Mouse (Mus musculus) heart, adult 8-10 months (tissue): ENCODE measurements at regions not wholly inside any gene's neighbourhood (a gene's known extent, or its start where the extent isn't known, plus 50 kb on each side); places are given as distances from the start of the nearest gene placed in this dataset.

Source experiments
- DNase-seq: peaks from one replicate; pipeline ENCODE4 v3.0.0; 2022; ENCODE audit warnings: low spot score

DNA sequence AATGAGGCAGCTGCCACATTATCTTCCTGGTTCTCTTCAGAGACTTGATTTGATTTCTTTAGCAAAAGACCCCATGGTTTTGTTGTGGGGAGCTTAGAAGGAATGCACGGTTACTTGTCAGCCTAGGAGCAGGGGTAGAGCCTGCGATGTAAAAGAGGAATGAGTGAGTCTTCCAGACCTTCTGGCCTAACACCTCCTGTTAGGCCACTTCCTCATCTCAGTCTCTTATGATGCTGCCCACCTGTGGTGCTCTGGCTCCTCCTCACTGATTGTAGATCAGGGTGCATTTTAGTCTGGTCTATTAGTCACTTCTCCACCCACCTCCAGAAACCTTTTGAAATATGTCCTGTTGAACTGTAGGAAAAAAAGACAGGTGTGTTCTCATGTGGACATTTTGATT, 113.3 kb upstream of the Prdm1 start:
- no peak for DNase-seq

DNA sequence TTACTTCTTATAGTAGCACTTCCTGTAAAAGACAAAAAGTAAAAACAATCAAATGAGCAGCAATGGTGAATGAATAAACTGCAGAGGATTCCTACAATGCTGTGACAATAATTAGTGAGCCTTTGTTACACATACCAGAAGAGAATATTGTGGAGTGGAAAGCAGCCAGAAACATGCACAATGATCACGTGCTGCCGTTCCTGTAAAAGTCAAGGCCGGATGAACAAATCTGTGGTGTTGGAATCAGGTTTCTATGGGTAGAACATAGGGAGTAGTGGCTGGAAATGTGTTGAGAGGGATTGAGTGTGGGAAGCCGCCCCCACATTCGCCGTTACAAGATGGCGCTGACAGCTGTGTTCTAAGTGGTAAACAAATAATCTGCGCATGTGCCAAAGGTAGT, 112.3 kb upstream of the Prdm1 start:
- no peak for DNase-seq

DNA sequence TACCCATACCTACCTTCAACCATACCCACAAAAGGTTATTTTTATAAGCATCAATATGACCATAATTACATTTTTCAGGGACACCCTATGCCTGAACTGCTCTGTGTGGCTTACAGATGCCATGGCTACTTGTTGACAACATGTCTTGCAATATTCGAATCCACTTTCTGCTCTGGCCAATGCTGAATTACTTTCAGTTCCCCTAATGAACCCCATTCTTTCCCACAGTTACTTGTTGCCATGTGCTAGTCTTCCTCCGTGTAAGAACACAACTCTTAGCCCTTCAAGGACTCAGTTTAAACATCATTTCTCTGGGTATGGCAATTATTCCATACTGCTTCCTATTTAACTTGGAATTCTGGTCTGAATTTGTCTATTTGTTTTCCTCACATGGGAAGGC, 110.4 kb upstream of the Prdm1 start:
- no peak for DNase-seq

DNA sequence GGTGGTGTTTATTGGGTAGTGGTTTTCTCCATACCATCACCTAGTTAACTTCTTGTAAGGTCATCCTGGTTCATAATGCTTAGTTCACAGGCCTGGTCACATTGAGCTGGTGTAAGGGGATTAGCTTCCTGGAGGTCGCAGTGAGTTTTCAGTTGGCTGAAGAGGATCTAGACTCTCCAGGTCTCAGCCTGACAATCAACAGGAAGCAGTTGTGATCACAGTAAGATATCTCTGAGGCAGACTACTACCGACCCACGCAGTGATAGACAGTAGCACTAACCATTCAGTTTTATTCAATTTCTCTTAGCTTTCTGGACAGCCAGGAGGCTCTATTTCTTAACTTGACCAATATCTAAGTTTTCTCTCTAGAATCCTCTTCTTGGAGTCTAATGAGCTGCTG, 108.5 kb upstream of the Prdm1 start:
- no peak for DNase-seq

DNA sequence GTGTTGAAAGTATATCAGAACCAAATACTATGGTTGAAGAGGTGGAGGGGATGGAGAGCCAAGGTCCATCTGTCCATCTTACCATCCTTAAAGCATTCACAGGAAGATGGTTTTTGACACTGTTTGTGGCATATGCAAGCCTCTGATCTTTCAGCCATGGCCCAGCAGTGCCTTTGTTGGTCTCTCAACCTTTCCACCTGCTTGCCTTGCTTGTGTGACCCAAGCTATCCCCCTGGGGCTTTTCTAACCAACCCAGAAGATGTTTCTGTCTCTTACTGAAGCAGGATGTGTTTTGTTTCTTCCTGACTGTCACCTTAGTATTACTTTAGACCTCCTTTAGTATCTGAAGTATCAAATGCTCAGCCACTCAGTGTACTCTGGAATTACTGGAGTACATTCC, 107.8 kb upstream of the Prdm1 start:
- DNase-seq: no peak

DNA sequence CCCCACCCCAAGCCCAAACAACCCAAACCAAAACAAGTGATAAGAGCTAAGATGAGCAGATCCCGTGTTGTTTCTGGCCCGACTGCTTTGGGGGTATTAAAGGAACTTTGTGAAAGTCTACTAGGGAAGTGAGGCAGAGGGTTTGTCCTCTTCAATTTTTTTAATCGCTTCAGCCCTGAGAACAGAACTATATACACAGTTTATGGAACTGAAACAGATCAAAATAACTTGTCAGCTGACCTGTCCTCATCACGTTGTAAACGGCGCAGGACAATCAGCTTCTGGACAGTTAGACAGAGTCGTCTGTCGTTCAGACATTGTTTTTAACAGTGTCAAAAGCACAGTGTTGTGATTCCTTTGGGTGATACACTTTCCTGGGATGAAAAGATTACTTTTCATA, 103.3 kb upstream of the Prdm1 start:
- DNase-seq: peak; percentile 26

DNA sequence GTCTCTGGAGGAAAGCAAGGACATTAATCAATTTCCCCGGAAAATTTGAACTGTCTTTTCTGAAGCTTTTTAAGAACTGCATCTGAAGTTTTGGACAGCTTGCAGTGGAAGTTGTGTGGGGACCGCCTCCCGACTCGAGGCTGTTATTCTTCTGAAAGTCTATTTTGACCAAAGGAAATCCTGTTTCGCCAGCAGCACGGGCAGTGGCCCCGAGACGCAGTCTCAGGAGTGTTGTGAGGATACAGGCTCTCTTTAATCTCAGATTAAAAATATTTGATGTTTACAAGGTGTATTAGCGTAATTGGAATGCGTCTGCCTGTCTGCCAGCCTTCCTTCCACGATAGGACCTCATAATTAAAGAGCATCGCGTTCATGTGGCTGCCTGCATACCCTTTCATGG, 102.2 kb upstream of the Prdm1 start:
- peak; percentile 61 for DNase-seq

DNA sequence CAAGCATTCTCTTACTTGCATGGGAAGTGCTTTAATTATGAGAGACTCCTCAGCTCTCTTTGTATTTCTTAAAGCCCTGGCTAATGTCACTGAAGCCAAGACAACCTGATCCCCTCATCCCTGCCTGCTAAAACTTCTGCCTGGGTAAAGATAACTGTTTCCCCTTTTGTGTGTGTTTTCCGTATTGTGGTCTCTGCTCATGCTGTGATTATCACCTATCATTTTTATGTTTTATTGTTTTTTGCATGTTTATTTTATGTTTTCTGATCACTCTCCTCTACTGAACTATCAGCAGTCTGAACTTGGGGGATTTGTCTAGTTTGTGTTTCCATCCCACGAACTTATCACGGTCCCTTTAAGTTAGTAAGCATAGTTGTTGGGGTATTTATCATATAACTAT, 100.1 kb upstream of the Prdm1 start:
- DNase-seq: no peak

DNA sequence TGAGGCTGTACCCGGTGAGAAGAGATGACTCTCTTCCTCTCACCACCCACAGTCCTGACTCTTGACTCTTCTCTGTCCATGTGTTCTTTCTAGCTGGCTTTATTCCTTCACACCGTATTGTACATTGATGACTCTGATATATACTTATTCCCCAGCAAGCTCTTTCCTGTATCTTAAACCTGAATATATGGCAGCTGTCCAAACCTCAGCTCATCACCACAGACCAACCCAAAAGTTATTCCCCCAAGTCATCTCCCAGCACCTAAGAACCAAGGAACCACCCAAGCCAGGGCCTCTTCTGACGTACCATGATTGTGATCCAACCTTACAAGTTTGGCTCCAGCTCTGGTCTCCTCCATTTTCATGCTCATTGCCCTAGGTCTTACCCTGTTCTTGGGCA, 99.1 kb upstream of the Prdm1 start:
- DNase-seq: no peak

DNA sequence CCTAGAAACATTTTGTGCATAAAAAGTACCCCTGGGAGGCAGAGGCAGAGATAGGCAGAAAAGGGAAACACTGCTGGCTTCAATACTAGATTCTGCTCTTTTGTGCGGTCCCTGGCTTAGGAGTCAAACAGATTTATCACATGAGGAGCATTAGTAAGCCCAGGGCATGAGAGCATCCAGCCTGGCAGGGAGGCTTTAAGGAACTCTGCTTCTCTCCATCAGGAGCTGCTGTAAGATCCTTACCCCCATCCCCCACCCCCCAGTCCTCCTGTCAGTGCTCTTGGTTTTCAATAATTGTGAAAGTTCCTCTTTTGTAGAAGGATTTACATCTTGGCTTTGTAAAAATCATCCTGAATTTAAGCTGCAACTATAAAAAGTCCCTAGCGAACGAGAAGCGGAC, 97.2 kb upstream of the Prdm1 start:
- DNase-seq: no peak

DNA sequence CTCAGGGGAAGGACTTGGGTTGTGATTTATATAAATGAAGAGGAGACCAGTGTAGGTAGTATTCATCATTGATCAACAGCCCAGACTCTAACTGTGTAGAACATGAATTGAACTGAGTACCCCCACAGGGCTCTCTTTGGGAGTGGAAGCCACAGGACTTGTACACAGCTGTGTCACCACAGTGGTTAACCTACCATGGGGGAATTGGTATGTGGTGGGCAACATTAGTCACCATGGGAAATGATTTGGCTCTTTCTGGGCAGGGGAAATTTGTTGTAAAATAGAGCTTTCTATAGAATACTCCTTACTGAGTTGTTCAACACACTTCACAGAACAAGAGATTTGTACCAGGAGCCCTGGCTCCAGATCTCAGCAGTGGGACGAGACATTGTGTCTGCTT, 87.3 kb upstream of the Prdm1 start:
- no peak for DNase-seq

DNA sequence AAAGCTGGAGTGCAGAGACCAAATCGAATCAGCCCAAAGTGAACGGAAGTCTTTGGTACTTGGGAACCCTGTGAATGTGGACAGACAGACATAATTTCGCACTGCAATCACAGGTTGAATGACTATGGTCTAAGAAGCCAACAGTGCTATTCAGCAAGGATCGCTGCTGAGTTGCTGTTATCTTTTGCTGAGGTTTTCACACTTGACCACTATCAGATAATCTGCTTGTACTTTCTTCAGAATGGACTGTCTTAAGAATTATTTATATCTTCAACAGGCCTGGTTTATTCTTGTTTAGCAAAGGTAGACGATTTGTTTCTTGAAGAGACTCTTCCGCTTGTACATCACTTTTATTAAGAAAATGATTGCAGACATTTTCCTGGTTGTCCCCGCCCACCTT, 84.3 kb upstream of the Prdm1 start:
- no peak for DNase-seq

DNA sequence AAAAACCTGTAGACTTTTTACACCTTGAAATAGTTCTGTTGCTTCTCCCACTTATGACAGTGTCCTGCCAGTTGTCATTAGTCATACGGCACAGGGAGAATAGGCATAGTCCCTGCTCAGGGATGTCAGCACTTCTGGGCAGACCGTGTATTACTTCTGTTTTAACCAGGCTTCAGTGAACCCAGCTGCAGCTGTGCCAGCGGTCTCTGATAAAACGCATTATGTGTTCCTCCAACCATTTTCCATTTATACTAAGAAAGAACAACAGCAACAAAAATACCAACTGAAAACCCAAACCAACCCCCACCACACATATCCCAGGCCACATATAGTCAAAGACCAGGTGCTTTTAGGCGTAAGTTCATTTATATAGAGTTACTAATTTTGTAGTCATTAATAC, 83.1 kb upstream of the Prdm1 start:
- DNase-seq: no peak

DNA sequence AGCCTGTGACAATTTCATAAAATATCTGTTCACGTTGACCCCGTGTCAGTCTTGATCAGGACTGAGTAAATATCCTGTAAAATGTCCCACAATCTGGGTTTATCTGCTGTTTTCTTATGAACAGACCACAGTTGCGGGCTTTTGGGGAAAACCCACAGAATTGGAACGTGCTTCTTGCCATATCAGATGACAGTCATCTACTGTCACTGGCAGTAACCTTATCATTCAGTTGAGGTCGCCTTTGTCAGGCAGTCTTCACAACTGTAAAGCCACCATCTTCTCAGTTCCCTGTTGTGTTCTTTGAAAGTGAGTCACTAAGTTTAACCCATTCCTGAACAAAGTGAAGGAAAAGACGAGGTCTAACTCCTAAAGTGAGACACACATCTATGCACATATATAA, 80.9 kb upstream of the Prdm1 start:
- no peak for DNase-seq

DNA sequence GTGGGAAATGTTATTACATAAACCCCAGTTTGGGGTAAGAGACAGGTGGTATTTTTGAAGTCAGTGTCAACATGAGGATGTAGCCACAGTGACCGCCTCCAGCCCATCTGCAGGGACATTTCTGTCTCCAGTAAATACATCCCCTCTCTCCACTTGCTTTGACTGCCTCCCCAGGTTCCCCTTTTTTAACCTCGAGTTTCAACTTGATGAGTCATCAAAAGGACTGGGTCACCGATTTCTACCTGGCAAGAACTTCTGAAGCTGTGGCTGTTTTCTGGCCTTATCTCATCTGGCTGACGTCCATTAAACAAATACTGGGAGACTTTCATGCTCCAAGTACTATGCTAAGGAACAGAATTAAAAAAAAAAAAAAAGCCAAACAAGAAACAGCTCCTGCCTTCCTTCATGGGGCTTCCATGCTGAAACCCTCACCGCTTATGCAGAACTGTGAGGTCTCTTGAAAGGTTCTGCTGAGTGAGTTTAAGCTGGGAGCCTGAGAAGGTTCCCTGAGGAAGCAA, 79.1 kb upstream of the Prdm1 start:
- no peak for DNase-seq

DNA sequence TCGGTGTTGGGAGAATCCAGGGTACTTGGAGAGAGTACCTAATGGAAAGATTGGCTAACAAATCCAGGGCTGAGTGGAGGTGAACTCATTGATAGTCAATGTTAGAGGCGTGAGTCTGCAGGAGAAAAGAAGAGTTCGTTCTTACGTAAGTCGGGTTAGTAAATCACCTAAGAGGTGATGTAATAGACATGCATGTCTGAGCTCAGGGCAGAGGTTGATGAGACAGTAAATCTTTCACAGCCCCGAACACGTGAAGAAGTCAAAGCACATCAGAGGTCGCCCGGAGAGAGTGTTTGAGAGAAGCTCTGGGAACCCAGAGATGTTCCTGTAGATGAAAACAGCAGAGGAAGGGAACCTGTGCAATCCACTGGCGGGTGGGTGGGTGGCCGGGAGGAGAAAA, 76.2 kb upstream of the Prdm1 start:
- DNase-seq: no peak

DNA sequence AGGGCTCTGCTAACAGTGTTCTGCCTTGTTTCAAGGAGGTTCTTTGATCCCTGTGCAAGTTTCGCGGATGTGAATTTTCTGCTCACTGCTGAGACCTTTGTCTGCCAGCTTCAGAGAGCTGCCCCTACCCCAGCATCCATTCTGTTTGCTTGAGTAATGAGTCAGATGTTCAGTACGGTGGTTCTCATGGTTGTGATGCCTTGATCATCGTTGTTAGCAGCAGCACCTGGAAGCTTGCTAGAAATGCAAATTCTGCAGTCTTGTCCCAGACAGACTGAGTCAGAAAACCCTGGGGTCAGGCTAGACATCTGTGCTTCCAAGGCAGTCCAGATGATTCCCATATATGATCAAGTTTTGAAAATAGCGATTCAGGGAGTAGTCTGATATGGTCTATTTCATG, 75.2 kb upstream of the Prdm1 start:
- no peak for DNase-seq

DNA sequence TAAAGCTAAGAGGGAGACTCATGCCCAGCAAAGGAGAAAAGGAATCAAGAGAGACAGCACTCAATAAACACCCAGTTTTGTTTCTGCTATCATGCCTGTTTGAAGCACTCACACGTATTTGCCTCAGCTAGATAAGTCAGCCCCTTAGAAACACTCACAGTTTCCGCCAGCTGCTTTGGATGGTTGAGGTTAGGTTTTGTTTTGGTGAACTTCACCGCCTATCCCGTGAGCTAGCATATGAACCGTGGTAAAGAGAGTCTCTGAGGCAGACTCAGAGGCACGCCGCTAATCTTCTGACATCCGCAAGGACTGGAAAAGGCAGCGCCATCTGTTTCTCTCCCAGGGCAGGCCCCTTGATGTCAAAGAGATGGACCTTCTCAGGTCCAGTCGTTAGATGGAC, 73.2 kb upstream of the Prdm1 start:
- DNase-seq: no peak

DNA sequence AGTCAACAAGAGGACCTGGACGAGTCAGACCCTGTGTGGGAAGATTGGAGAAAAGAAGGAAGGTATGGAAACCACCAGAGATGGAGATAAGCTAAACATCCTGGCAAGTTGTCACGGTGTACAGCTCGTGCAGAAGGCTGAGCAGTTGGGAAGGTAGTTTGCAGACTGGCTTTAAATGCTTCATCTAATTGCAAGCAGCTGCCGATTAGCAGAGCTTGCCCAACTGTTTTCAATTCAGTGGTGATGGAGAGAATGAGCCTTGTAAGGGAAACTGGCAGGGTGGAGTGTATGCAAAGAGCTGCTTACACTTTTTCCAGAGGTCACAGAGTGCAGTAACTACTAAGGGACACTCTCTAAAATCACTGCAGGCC, 71.6 kb upstream of the Prdm1 start:
- no peak for DNase-seq

DNA sequence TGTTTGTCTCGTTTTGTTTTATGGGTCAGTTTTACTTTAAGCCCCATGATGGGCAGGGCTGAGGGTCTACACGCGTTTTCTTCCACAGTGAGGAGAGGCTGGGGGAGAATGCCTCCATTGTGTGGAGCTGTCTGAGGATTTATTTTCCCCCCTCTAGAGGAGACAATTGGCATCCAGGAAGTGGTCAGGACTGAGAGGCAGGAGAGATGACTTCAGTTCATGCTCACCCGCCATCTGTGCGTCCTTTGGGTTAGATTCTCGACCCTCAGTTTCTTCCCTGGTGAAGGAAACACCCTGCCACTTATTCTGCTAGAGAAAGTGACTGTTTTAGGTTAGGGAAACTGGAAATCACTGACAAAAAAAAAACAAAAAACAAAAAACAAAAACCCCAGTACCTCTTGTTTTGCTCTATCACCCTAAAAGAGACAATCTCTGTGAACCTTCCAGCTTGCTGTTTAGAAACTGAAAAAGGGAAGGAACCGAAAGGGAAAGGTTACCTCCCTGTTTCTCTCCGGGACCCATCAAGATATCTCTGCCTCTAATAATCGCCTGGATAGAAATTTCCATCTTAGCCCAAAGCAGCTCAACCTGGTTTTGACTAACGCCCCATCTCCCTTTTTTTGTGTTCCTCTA, 71.1 kb upstream of the Prdm1 start:
- DNase-seq: no peak

DNA sequence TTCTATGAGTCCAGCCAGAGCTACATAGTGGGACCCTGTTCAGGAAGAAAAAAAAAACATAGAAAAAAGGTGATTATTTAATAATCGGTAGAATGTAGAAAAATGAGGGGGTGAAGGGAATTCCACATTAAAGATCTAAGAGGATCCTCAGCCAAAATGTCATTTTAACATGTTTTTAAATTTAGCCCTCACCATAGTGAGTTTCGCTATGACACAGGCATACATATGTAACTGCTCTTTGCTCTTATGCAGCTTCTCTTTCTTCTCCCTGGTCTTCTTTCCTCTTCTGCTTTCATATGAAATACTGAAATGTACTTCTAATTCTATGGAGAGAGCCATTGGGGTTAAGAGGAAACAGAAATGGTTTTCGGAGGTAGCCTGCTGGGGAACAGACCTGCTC, 70.3 kb upstream of the Prdm1 start:
- no peak for DNase-seq

DNA sequence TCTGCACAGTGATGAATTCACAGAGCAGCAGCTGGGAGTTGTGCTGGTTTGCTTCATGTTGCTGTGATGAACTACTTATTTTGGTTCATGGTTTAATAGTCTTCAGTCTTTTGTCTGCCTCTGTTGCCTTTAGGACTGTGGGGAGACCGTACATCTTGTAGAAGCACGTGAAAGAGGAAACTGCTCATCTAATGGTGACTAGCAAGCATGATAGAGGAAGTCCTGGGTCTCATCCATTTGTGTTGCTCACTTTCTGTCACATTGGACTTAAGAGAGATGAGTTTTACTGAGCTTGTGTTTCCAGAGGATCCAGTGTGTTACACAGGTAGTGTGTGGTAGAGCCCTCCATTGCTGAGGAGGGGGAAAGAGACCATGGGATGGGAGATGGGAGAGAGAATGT, 67.6 kb upstream of the Prdm1 start:
- no peak for DNase-seq

DNA sequence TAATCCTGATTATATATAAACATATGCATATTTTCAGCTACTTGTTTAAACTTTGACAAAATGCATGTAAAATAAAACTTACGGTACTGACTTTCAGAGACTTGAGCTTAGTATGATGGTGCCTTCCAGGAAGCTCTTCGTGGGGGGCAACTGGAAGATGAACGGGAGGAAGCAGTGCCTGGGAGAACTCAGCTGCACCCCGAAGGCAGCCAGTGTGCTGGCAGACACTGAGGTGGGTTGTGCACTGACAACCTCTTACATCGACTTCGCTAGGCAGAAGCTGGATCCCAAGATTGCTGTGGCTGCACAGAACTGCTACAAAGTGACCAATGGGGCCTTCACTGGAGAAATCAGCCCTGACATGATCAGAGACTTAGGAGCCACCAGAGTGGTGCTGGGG, 61.5 kb upstream of the Prdm1 start:
- DNase-seq: no peak

DNA sequence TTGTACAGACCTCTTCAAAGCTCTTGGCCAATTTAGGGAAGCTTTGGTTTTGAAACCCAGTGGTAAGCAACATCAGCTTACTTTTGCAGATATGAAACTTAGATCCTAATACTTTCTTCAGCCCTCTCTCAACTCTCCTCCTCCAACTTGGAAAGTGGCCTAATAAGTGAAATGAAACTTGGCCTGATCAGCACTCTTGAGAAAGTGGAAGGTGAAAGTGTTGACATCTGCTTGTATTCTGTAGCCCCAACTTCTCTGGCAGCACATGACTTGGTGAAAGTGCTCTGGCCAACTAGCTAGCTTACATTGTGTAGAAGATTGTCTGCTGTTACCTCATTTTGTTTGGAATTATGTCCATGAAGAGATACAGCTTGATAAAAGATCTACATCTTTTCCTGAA, 61.1 kb upstream of the Prdm1 start:
- peak; percentile 66 for DNase-seq

DNA sequence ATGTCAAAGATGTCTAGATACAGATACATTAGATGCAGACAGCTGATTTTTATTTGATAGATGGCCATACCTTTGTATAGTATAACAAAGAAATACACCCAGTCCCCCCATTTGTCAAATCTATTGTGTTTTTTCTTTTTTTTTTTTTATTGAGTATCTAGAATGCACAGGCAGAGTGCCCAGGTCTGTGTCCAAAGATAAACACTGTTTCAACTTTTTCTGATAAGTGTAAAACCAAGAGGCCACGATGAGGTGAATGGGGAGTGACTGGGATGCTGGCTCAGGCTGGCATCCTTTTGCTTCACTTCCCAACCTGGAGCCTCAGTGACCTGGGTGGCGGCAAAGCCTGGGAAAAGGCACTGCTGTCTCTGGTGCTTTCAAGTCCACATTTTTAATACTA, 54.4 kb upstream of the Prdm1 start:
- DNase-seq: no peak
